Mouse (Mus musculus) ES-E14 (cell line): Measurements from ENCODE around the gene Rpa2.

Source experiments
- HCFC1 ChIP-seq: IDR thresholded peaks from 2 replicates; pipeline ENCODE4 v1.6.1; 2012; ENCODE audit warnings: low read length, inconsistent platforms, borderline replicate concordance; ENCODE audit not compliant: insufficient read depth
- MAFK ChIP-seq: IDR thresholded peaks from 2 replicates; pipeline ENCODE4 v1.6.1; 2014; ENCODE audit warnings: mild to moderate bottlenecking, low read depth, low read length, inconsistent platforms; ENCODE audit not compliant: insufficient read depth
- ZC3H11A ChIP-seq: IDR thresholded peaks from 2 replicates; pipeline ENCODE4 v1.6.1; 2012; ENCODE audit warnings: low read depth, mild to moderate bottlenecking, inconsistent platforms, low read length, borderline replicate concordance
- ZNF384 ChIP-seq: IDR thresholded peaks from 2 replicates; pipeline ENCODE4 v1.6.1; 2012; ENCODE audit warnings: low read depth, low read length, inconsistent platforms

GRCm38 (mm10) chr4:132783732-132784131 lies 15.6 kb downstream of the Rpa2 start:
- TF ChIP-seq HCFC1 (no peak), MAFK (no peak), ZC3H11A (no peak), ZNF384 (no peak)
